Mouse (Mus musculus): ENCODE measurements around the gene Nek7.

Nek7 gene

GRCm38 (mm10) chr1:138507014-138507413 lies 112.9 kb downstream of the Nek7 start:
- DNase-seq: no peak

GRCm38 (mm10) chr1:138504228-138504627 lies 115.7 kb downstream of the Nek7 start:
- DNase-seq: no peak

GRCm38 (mm10) chr1:138500691-138501090 lies 119.2 kb downstream of the Nek7 start:
- DNase-seq: no peak

DNA sequence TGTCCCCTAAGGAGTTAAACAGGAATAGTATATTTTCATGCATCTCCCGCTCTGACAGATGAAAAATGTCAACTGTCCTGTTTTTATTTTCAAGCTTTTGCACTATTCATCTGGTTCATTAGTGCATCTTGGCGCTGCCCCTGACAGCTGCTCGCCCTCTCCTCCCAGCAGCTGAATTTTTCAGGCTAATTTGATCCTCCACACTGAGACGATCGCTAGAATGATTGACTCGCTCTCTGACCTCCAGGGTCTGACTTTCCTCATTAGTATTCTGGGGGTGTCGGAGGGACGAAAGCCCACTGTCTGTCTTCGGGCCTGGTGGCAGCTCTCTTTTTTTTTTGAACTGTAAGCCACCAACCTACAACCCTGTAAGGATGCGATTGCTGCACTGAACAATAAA lies 119.8 kb downstream of the Nek7 start:
- no peak for DNase-seq

GRCm38 (mm10) chr1:138499461-138499860 lies 120.5 kb downstream of the Nek7 start:
- DNase-seq: no peak

- DNase-seq: no peak
Observed at GRCm38 (mm10) chr1:138491382-138492097, 128.4 kb downstream of the Nek7 start.

- DNase-seq: peak; percentile 25
Observed at GRCm38 (mm10) chr1:138487569-138487968, 132.4 kb downstream of the Nek7 start.

GRCm38 (mm10) chr1:138480694-138481093 lies 139.2 kb downstream of the Nek7 start:
- no peak for DNase-seq

GRCm38 (mm10) chr1:138465352-138465751 lies 154.6 kb downstream of the Nek7 start:
- no peak for DNase-seq

- no peak for DNase-seq
Observed at GRCm38 (mm10) chr1:138461425-138461824, 158.5 kb downstream of the Nek7 start.

DNA sequence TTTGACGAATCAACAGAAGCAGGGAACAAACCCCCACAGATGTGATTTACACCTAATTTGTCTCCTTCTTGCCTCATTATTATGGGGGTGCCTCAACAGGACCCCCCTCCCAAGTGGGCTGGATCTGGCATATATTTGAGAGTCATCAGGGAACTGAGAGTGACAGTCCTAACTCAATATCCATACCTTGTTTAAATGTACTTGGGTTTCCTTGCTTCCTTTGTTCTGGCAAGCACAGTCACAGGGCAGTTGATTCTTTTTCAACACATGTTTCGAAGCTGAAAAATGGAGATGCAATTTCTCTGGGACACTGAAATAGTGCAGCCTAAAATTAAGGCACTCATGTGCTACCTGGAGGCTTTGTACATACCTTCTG lies 170.5 kb downstream of the Nek7 start:
- DNase-seq: no peak

DNA sequence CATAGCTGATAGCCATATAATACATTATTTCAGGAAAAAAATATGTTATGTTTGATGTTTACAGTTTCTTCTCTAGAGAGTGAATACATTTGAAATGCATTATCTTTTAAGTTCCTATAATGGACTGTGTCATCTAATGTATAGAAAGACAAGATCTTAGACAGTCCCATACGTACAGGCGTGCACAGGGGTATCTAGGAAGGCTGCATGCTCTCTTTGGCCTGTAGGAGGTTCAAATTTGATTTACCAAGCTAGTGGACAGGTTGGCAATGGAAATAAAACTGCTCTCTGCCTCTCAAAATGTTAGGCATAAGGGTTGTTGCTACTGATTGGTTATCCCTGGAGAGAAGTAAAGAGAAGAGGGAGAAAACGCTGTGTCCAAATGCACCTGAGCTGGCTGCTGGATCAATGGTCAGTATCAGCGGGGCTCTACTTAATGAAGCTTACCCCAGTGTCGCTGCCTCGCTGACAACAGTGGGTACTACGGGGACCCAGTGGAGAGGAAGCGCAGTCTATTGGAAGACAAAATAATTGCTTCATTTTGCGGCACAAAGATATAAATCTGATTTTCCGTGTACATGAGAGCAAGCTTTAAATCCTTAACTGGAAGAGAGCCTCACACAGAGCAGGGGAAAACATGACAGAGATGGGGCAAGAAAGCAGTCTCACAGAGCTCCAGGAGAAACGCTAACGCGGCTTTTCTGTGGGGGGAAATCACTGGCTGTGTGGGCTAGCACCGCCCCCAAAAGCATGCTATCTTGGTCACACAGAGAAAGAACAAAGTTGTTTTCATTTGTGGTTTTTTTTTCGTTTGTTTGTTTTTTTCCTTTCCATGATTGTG lies 171.1 kb downstream of the Nek7 start:
- DNase-seq: peak; percentile 9

- DNase-seq: no peak
Observed at GRCm38 (mm10) chr1:138446846-138447245, 173.1 kb downstream of the Nek7 start.
